Mouse (Mus musculus) midbrain, embryonic 11.5 days (tissue): ENCODE data around the gene Sirt6. TPM values are rescaled to one million over a fixed set of nuclear protein-coding genes. Genes with fewer than 3 reads are reported as not detected.

ENCODE experiments used
- ATAC-seq: fragments of 200-750 bp; cut with Nextera tagmentation; 2 replicates; pipeline ENCODE4 v1.8.0; 2017; ENCODE audit warnings: moderate TSS enrichment, moderate library complexity; ENCODE audit not compliant: low FRiP score
- DNase-seq: peaks from one replicate; pipeline ENCODE4 v3.0.0; 2015; ENCODE audit warnings: low spot score; ENCODE audit errors: missing footprints
- H3K27ac ChIP-seq: fragments of 300-500 bp; sonication (generic); 2 replicates; pipeline ENCODE4 v1.5.1; 2014; ENCODE audit warnings: low read depth, low read length
- H3K27me3 ChIP-seq: fragments of 300-500 bp; sonication (generic); 2 replicates; pipeline ENCODE4 v1.6.1; 2014; ENCODE audit warnings: mild to moderate bottlenecking, low read length, moderate library complexity, mixed read lengths; ENCODE audit not compliant: control insufficient read depth, insufficient read depth
- H3K36me3 ChIP-seq: fragments of 300-500 bp; sonication (generic); 2 replicates; pipeline ENCODE4 v1.6.1; 2014; ENCODE audit warnings: mild to moderate bottlenecking, low read length, moderate library complexity, mixed read lengths; ENCODE audit not compliant: control insufficient read depth, insufficient read depth
- H3K4me1 ChIP-seq: fragments of 300-500 bp; sonication (generic); 2 replicates; pipeline ENCODE4 v1.6.1; 2014; ENCODE audit warnings: low read length; ENCODE audit not compliant: control insufficient read depth, insufficient read depth
- H3K4me2 ChIP-seq: fragments of 300-500 bp; sonication (generic); 2 replicates; pipeline ENCODE4 v1.6.1; 2014; ENCODE audit warnings: mild to moderate bottlenecking, moderate library complexity
- H3K4me3 ChIP-seq: fragments of 300-500 bp; sonication (generic); 2 replicates; pipeline ENCODE4 v1.5.1; 2014; ENCODE audit warnings: low read depth, low read length
- H3K9ac ChIP-seq: fragments of 300-500 bp; sonication (generic); 2 replicates; pipeline ENCODE4 v1.6.1; 2014; ENCODE audit warnings: low read length
- H3K9me3 ChIP-seq: fragments of 300-500 bp; sonication (generic); 2 replicates; pipeline ENCODE4 v1.6.1; 2016; ENCODE audit warnings: low read length; ENCODE audit not compliant: control insufficient read depth
- WGBS: fragments of 180-500 bp; shearing (Covaris S2); extraction: QIAGEN DNeasy Blood & Tissue Kit; methylation state at CpG from one replicate; pipeline ENCODE4 v1.1.7; 2014; 5-methylcytosine and 5-hydroxymethylcytosine counted together
- polyA plus RNA-seq: library from polyadenylated mRNA; unstranded; fragments of >200 nt; fragmentation: Nextera tagmentation; extraction: Ambion mirVana; gene quantifications from 2 replicates; pipeline ENCODE4 v1.2.1, GENCODE M21; 2014

Gene Sirt6
- polyA plus RNA-seq, 1 experiment from 2014 or later: 36.6 TPM

DNA sequence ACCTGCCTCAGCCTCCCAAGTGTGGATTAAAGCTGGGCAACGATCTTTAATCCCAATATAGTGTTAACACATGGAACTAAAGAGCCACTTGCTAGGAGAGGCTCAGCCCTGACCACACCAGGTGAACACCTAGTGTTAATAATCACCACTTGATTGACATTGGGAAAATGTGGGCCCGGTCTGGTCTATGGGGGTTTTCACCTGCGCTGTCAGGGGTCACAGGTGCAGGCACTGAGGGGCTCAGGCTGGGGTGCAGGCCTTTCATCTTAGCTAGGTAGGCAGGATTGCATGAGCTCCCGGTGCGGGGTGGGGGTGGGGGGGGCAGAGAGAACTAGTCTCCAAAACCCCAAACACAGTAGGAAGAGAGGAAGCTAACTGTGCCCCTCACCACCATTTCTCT lies 28.0 kb downstream of the Sirt6 start:
- 80% methylated on average over 5 of the region's 5 CpGs for WGBS
- peaks cover 51% of the 10 kb centered on the region for H3K27me3 ChIP-seq
- ATAC-seq (no peak), DNase-seq (no peak)
- no peak overlapping the region for H3K27ac ChIP-seq
- H3K36me3 ChIP-seq: no peaks in the 10 kb centered on the region
- H3K4me1 ChIP-seq: peaks cover 33% of the 10 kb centered on the region
- H3K4me2 ChIP-seq: no peak overlapping the region
- H3K4me3 ChIP-seq: no peak overlapping the region
- no peak overlapping the region for H3K9ac ChIP-seq
- H3K9me3 ChIP-seq: no peaks in the 10 kb centered on the region

DNA sequence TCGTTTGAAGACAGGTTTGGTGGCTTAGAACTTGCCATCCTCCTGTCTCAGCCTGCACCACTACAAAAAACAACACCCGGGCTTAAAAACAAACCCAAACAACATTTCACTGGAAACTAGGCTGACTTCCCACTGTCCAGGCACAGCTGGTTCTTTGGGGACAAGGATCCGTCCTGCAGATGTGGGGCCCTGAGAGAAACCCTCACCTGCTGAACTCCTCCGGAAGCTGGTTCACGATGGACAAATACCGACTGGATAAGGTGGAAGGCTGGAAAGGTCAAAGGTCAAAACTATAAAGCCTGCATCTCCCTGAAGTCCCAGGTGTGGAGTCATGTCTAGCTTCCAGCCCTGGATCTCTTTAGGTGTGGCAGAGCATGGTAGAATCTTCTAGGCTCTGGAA lies 28.7 kb downstream of the Sirt6 start:
- Histone ChIP-seq H3K27me3 (peaks cover 57% of the 10 kb centered on the region), H3K36me3 (no peaks in the 10 kb centered on the region), H3K9me3 (no peaks in the 10 kb centered on the region), H3K4me3 (no peak overlapping the region), H3K4me2 (no peak overlapping the region), H3K27ac (no peak overlapping the region), H3K9ac (no peak overlapping the region), H3K4me1 (peaks cover 33% of the 10 kb centered on the region)
- 58% methylated on average over 6 of the region's 6 CpGs for WGBS
- no peak for DNase-seq
- ATAC-seq: no peak

DNA sequence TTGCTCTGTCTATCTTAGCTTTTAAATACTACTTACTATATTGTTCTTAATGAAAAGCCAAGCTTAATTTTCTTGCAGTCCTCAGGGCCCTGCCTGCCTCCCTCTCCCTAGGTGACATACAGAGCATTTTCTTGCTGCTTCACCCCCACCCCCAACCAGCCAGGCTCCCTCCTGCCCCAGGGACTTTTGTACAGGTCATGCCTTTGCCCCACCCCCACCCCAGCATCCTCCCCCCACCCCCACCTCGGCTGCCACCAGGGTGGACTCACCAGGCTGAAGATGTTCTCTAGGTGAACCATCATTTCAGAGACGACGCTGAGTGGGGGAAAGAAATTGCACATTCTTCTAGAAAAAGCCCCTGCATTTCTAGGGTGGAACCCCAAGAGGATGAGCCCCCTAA lies 29.3 kb downstream of the Sirt6 start:
- H3K9ac ChIP-seq: no peak overlapping the region
- WGBS: 42% methylated on average over 3 of the region's 3 CpGs
- peaks cover 33% of the 10 kb centered on the region for H3K4me1 ChIP-seq
- no peak overlapping the region for H3K27ac ChIP-seq
- H3K4me3 ChIP-seq: no peak overlapping the region
- H3K4me2 ChIP-seq: no peak overlapping the region
- ATAC-seq: no peak
- H3K36me3 ChIP-seq: no peaks in the 10 kb centered on the region
- no peak for DNase-seq
- H3K9me3 ChIP-seq: no peaks in the 10 kb centered on the region
- peaks cover 59% of the 10 kb centered on the region for H3K27me3 ChIP-seq

DNA sequence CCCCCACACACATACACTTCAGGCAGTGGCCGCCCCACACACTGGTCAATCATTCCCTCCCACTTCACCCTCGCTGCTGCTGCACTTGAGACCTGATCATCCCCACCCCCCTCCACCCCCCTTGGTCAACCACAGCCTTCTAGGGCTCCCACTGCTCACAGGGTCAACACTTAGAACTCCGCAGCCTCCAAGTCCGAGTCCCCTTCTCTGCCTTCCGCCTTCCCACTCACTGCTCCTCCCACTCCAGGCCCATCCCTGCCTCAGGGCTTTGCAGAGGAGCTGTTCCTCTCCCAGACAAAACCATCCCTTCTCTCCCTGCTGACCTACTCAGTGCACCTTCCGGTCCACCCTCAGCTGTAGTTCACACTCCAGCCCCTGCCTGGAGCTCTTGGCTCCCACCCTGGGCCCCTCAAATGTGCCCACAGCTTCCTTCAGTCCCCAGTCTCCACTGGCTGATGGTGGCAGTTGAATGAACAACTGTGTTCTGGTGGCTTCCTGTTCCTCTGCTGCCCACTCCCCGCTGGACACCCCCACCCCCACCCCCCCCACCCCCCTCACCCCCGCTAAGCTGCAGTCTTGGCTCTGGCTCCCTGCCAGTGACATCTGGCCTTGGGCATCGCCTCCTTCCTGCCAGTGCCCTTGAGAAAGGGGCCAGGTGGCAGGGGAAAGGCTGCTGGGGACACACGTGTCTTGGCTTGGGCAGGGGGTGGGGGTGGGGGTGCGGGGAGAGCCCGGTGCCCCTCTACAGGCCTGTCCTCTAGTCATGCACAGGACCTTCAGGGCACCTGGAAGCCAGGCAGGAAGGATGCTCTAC lies 30.3 kb downstream of the Sirt6 start:
- peaks cover 33% of the 10 kb centered on the region for H3K4me1 ChIP-seq
- ATAC-seq (no peak), DNase-seq (no peak)
- no peak overlapping the region for H3K4me3 ChIP-seq
- no peaks in the 10 kb centered on the region for H3K36me3 ChIP-seq
- peak overlapping the region; percentile 28 for H3K4me2 ChIP-seq
- H3K27ac ChIP-seq: no peak overlapping the region
- peaks cover 59% of the 10 kb centered on the region for H3K27me3 ChIP-seq
- H3K9ac ChIP-seq: peak overlapping the region; percentile 32; the same call in 1 of the 2 replicates
- WGBS: 13% methylated on average over 12 of the region's 12 CpGs
- no peaks in the 10 kb centered on the region for H3K9me3 ChIP-seq

DNA sequence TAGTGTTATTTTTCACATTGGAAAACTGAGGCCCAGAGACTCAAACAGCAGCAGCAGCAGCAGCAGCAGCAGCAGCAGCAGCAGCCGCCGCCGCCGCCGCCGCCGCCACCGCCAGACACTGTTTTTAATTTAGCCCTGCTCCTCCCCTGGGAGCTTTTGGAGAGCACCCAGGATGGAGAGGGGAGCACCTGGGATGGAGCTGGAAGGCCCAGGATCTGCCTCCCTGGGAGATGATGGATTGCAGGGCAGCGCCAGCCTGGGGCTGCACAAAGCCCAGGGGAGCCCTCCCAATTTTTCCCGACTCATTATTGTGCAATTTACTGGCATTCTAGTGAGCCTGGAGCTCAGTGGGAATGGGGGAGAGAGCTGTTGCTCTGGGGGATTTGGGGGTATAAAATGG lies 31.0 kb downstream of the Sirt6 start:
- under 1% methylated on average over 10 of the region's 10 CpGs for whole genome bisulfite sequencing
- Histone ChIP-seq H3K4me3 (peak overlapping the region; percentile 11; the same call in 1 of the 2 replicates), H3K9ac (peak overlapping the region; percentile 32), H3K4me1 (peaks cover 31% of the 10 kb centered on the region), H3K4me2 (peak overlapping the region; percentile 28), H3K27ac (no peak overlapping the region), H3K36me3 (no peaks in the 10 kb centered on the region), H3K9me3 (no peaks in the 10 kb centered on the region), H3K27me3 (peaks cover 55% of the 10 kb centered on the region)
- no peak for ATAC-seq
- no peak for DNase-seq

DNA sequence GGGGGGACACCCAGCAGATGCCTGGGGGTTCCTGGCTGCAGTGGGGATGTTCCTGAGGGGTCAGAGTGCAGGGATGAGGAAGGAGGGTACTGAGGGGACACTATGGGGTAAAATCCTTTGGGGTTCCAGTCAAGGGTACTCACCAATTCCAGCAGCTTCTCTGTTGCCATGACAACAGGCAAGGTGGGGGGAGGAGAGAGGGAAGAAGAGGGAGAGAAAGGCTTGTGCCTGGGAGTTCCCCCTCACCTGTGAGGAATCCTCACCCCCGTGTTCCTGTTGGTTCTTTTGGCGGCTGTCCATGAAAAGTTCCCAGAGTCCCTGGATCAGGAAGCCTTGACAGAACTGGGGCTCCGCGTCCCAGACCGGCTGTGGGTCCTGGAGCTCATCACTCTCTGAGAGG lies 32.0 kb downstream of the Sirt6 start:
- Histone ChIP-seq H3K27ac (no peak overlapping the region), H3K9ac (no peak overlapping the region)
- no peak for DNase-seq

DNA sequence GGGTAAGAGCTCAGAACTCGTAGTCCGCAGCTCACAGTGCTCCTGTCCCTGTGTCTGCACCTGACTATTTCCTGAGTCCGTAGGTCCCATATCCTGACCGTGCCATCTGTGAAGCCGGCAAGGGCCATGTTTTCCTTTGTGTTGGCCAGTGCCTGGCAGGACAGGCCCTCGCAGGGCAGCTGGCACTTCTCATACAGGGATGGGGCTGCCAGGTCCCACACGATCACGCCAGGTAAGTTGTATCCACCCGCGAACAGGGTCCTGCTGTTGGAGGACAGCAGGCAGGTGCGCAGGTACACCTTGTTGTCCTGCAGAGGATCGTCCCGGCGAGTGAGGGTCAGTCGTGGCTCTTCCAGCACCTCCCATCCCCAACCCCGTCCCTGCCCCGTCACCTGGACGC lies 33.7 kb downstream of the Sirt6 start:
- no peaks in the 10 kb centered on the region for H3K9me3 ChIP-seq
- H3K4me2 ChIP-seq: no peak overlapping the region
- H3K4me1 ChIP-seq: peaks cover 20% of the 10 kb centered on the region
- ATAC-seq (no peak), DNase-seq (no peak)
- H3K27ac ChIP-seq: no peak overlapping the region
- H3K4me3 ChIP-seq: no peak overlapping the region
- H3K9ac ChIP-seq: no peak overlapping the region
- no peaks in the 10 kb centered on the region for H3K36me3 ChIP-seq
- peaks cover 41% of the 10 kb centered on the region for H3K27me3 ChIP-seq
- WGBS: 81% methylated on average over 18 of the region's 18 CpGs

More for the DNA sequence above, 32.0 kb downstream of the Sirt6 start:
- 46% methylated on average over 5 of the region's 5 CpGs for WGBS
- no peak overlapping the region for H3K4me3 ChIP-seq
- ATAC-seq: no peak
- no peak overlapping the region for H3K4me2 ChIP-seq
- no peaks in the 10 kb centered on the region for H3K9me3 ChIP-seq
- H3K4me1 ChIP-seq: peaks cover 22% of the 10 kb centered on the region
- no peaks in the 10 kb centered on the region for H3K36me3 ChIP-seq
- H3K27me3 ChIP-seq: peaks cover 50% of the 10 kb centered on the region

DNA sequence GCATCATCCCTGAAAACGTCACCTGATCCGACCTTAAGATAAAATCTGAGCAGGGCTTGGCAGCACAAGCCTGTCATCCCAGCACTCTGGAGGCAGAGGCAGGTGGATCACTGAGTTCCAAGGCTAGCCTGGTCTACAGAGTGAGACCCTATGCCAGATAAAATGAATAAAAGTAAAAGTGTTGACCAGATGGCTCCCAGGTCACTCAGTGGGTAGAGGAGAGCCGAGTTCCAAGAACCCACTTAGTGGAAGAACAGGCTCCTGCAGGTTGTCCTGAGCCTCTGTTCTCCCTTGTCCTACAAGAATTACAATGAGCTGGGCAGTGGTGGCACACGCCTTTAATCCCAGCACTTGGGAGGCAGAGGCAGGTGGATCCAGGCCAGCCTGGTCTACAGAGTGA lies 34.4 kb downstream of the Sirt6 start:
- H3K4me3 ChIP-seq: no peak overlapping the region
- no peak overlapping the region for H3K9ac ChIP-seq
- H3K4me2 ChIP-seq: no peak overlapping the region
- peaks cover 35% of the 10 kb centered on the region for H3K27me3 ChIP-seq
- WGBS: 59% methylated on average over 4 of the region's 4 CpGs
- DNase-seq (no peak), ATAC-seq (no peak)
- no peaks in the 10 kb centered on the region for H3K36me3 ChIP-seq
- H3K27ac ChIP-seq: no peak overlapping the region
- H3K9me3 ChIP-seq: no peaks in the 10 kb centered on the region
- H3K4me1 ChIP-seq: peaks cover 20% of the 10 kb centered on the region

DNA sequence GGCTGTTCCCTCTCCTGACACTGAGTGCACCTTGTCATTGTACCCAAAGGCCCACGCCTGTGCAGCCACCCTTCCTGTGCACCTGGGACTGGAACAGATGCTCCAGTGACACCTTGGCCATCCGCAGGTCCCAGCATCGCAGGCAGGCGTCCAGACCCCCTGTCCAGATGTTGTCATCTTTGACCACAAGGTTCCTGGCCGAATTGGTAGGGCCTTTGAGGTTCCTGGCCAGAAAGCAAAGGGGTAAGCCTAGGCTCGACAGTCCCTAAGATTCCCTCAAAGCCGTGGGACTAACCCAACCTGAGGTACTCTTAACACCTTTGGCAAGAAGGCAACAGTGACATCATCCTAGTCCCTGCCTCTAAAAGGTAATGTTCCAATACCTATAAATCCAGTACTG lies 35.0 kb downstream of the Sirt6 start:
- peaks cover 20% of the 10 kb centered on the region for H3K4me1 ChIP-seq
- H3K9me3 ChIP-seq: no peaks in the 10 kb centered on the region
- no peak overlapping the region for H3K9ac ChIP-seq
- no peak for DNase-seq
- H3K4me3 ChIP-seq: no peak overlapping the region
- H3K27ac ChIP-seq: no peak overlapping the region
- WGBS: 80% methylated on average over 7 of the region's 7 CpGs
- H3K4me2 ChIP-seq: no peak overlapping the region
- ATAC-seq: no peak
- H3K36me3 ChIP-seq: no peaks in the 10 kb centered on the region
- peaks cover 30% of the 10 kb centered on the region for H3K27me3 ChIP-seq
